Mouse (Mus musculus) thymus, postnatal 25 days (tissue): ENCODE data around the gene Cebpb.
"Not testable (repeated sequence)": the region's sequence is repeated elsewhere in the genome, so short reads cannot be mapped to it uniquely, and the experiment has no call there.

Experiments
- DNase-seq: peaks from one replicate; pipeline ENCODE4 v3.0.0; 2022

Cebpb gene

GRCm38 (mm10) chr2:167688498-167689451 is at the start of gene Cebpb:
TSS of gene Cebpb (plus strand) at chr2:167688915.
- peak; percentile 78 for DNase-seq

GRCm38 (mm10) chr2:167640279-167640678 is 48.4 kb upstream of the Cebpb start:
- DNase-seq = peak; percentile 68

GRCm38 (mm10) chr2:167641337-167641736 is 47.4 kb upstream of the Cebpb start:
- DNase-seq = peak; percentile 55

GRCm38 (mm10) chr2:167642164-167642563 is 46.6 kb upstream of the Cebpb start:
- DNase-seq = no peak

GRCm38 (mm10) chr2:167643356-167644052 is 45.2 kb upstream of the Cebpb start:
- not testable (repeated sequence) for DNase-seq

GRCm38 (mm10) chr2:167646411-167646810 is 42.3 kb upstream of the Cebpb start:
- no peak for DNase-seq

- DNase-seq = no peak
Observed at GRCm38 (mm10) chr2:167649290-167650032, 39.3 kb upstream of the Cebpb start.

GRCm38 (mm10) chr2:167651622-167652021 is 37.1 kb upstream of the Cebpb start:
- DNase-seq = no peak

- DNase-seq = no peak
Observed at GRCm38 (mm10) chr2:167652694-167653093, 36.0 kb upstream of the Cebpb start.

- no peak for DNase-seq
Observed at GRCm38 (mm10) chr2:167654911-167655600, 33.7 kb upstream of the Cebpb start.

GRCm38 (mm10) chr2:167656629-167657478 is 31.9 kb upstream of the Cebpb start:
- DNase-seq = peak; percentile 88

- no peak for DNase-seq
Observed at GRCm38 (mm10) chr2:167657973-167658372, 30.7 kb upstream of the Cebpb start.

- DNase-seq = no peak
Observed at GRCm38 (mm10) chr2:167658712-167659111, 30.0 kb upstream of the Cebpb start.

GRCm38 (mm10) chr2:167659177-167659846 is 29.4 kb upstream of the Cebpb start:
- DNase-seq = no peak

- DNase-seq = no peak
Observed at GRCm38 (mm10) chr2:167659847-167660610, 28.7 kb upstream of the Cebpb start.

- DNase-seq = no peak
Observed at GRCm38 (mm10) chr2:167660611-167660971, 28.1 kb upstream of the Cebpb start.

GRCm38 (mm10) chr2:167661270-167662203 is 27.2 kb upstream of the Cebpb start, which contains the start of gene Gm20431:
TSS of gene Gm20431 (minus strand) at chr2:167661496.
- peak; percentile 95 for DNase-seq

GRCm38 (mm10) chr2:167662713-167663112 is 26.0 kb upstream of the Cebpb start:
- no peak for DNase-seq
